Mouse (Mus musculus): ENCODE measurements at regions not wholly inside any gene's neighbourhood (a gene's known extent, or its start where the extent isn't known, plus 50 kb on each side); places are given as distances from the start of the nearest gene placed in this dataset.

- no peak for DNase-seq (ENCODE audit: low spot score)
Observed at GRCm38 (mm10) chr11:64579826-64580225, 143.4 kb upstream of the F930015N05Rik start.

GRCm38 (mm10) chr11:64586056-64586455, 149.6 kb upstream of the F930015N05Rik start:
- DNase-seq (ENCODE audit: low spot score) = no peak

GRCm38 (mm10) chr11:64587034-64587710, 150.7 kb upstream of the F930015N05Rik start:
- no peak for DNase-seq (ENCODE audit: low spot score)

- DNase-seq (ENCODE audit: low spot score) = no peak
Observed at GRCm38 (mm10) chr11:64587751-64588600, 151.5 kb upstream of the F930015N05Rik start.

GRCm38 (mm10) chr11:64588601-64588989, 152.1 kb upstream of the F930015N05Rik start:
- DNase-seq (ENCODE audit: low spot score) = no peak

GRCm38 (mm10) chr11:64589026-64589425, 152.6 kb upstream of the F930015N05Rik start:
- DNase-seq (ENCODE audit: low spot score) = no peak

GRCm38 (mm10) chr11:64590091-64590490, 153.6 kb upstream of the F930015N05Rik start:
- DNase-seq (ENCODE audit: low spot score) = no peak

- DNase-seq (ENCODE audit: low spot score) = no peak
Observed at GRCm38 (mm10) chr11:64592253-64592652, 155.8 kb upstream of the F930015N05Rik start.

GRCm38 (mm10) chr11:64597305-64597704, 160.9 kb upstream of the F930015N05Rik start:
- no peak for DNase-seq (ENCODE audit: low spot score)

GRCm38 (mm10) chr11:64599178-64599577, 162.7 kb upstream of the F930015N05Rik start:
- no peak for DNase-seq (ENCODE audit: low spot score)

- peak; percentile 16 for DNase-seq (ENCODE audit: low spot score)
Observed at GRCm38 (mm10) chr11:64600201-64601102, 164.0 kb upstream of the F930015N05Rik start.

GRCm38 (mm10) chr11:64609043-64609442, 172.6 kb upstream of the F930015N05Rik start:
- DNase-seq (ENCODE audit: low spot score) = no peak

- no peak for DNase-seq (ENCODE audit: low spot score)
Observed at GRCm38 (mm10) chr11:64610724-64611123, 174.3 kb upstream of the F930015N05Rik start.

GRCm38 (mm10) chr11:64615140-64615539, 178.7 kb upstream of the F930015N05Rik start:
- no peak for DNase-seq (ENCODE audit: low spot score)

GRCm38 (mm10) chr11:64618631-64619385, 182.4 kb upstream of the F930015N05Rik start:
- DNase-seq (ENCODE audit: low spot score) = no peak

- no peak for DNase-seq (ENCODE audit: low spot score)
Observed at GRCm38 (mm10) chr11:64627180-64627579, 190.7 kb upstream of the F930015N05Rik start.

GRCm38 (mm10) chr11:64640947-64641346, 204.5 kb upstream of the F930015N05Rik start:
- DNase-seq (ENCODE audit: low spot score) = no peak

- DNase-seq (ENCODE audit: low spot score) = no peak
Observed at GRCm38 (mm10) chr11:64643171-64643570, 206.7 kb upstream of the F930015N05Rik start.

- no peak for DNase-seq (ENCODE audit: low spot score)
Observed at GRCm38 (mm10) chr11:64647938-64648337, 211.5 kb upstream of the F930015N05Rik start.

GRCm38 (mm10) chr11:64650571-64651282, 214.3 kb upstream of the F930015N05Rik start:
- no peak for DNase-seq (ENCODE audit: low spot score)

- DNase-seq (ENCODE audit: low spot score) = no peak
Observed at GRCm38 (mm10) chr11:64652811-64653210, 216.4 kb upstream of the F930015N05Rik start.
